Mouse (Mus musculus) Muller cell, postnatal 12 days (primary cell): Measurements from ENCODE around the gene R3hcc1l.

ENCODE experiments used
- DNase-seq: peaks from one replicate; pipeline ENCODE4 v3.0.0-alpha.2; 2015; ENCODE audit errors: inconsistent ontology term

R3hcc1l gene

GRCm38 (mm10) chr19:42518620-42519310, at the start of gene R3hcc1l:
R3hcc1l (plus strand) TSS chr19:42518759.
- DNase-seq: peak; percentile 97

GRCm38 (mm10) chr19:42471571-42471970, 47.0 kb upstream of the R3hcc1l start:
- no peak for DNase-seq

GRCm38 (mm10) chr19:42472831-42473230, 45.7 kb upstream of the R3hcc1l start:
- peak; percentile 15 for DNase-seq

- peak; percentile 12 for DNase-seq
Observed at GRCm38 (mm10) chr19:42477769-42478168, 40.8 kb upstream of the R3hcc1l start.

- no peak for DNase-seq
Observed at GRCm38 (mm10) chr19:42478303-42478702, 40.3 kb upstream of the R3hcc1l start.

- DNase-seq: peak; percentile 2
Observed at GRCm38 (mm10) chr19:42485443-42485842, 33.1 kb upstream of the R3hcc1l start.

GRCm38 (mm10) chr19:42487261-42487660, 31.3 kb upstream of the R3hcc1l start:
- no peak for DNase-seq

GRCm38 (mm10) chr19:42493257-42493917, 25.2 kb upstream of the R3hcc1l start:
- DNase-seq: no peak

GRCm38 (mm10) chr19:42504156-42504555, 14.4 kb upstream of the R3hcc1l start:
- no peak for DNase-seq

- no peak for DNase-seq
Observed at GRCm38 (mm10) chr19:42509625-42510024, 8.9 kb upstream of the R3hcc1l start.

GRCm38 (mm10) chr19:42510276-42511171, 8.0 kb upstream of the R3hcc1l start:
- no peak for DNase-seq

GRCm38 (mm10) chr19:42515656-42516055, 2.9 kb upstream of the R3hcc1l start:
- DNase-seq: no peak

- no peak for DNase-seq
Observed at GRCm38 (mm10) chr19:42516121-42516520, 2.4 kb upstream of the R3hcc1l start.

- DNase-seq: no peak
Observed at GRCm38 (mm10) chr19:42517957-42518619, 471 bp upstream of the R3hcc1l start.

GRCm38 (mm10) chr19:42519760-42520159, 1.2 kb downstream of the R3hcc1l start:
- peak; percentile 32 for DNase-seq

GRCm38 (mm10) chr19:42524703-42525102, 6.1 kb downstream of the R3hcc1l start:
- no peak for DNase-seq

GRCm38 (mm10) chr19:42529992-42530437, 11.5 kb downstream of the R3hcc1l start:
- no peak for DNase-seq

GRCm38 (mm10) chr19:42534427-42534826, 15.9 kb downstream of the R3hcc1l start:
- no peak for DNase-seq

- DNase-seq: no peak
Observed at GRCm38 (mm10) chr19:42537600-42537999, 19.0 kb downstream of the R3hcc1l start.

- peak; percentile 74 for DNase-seq
Observed at GRCm38 (mm10) chr19:42538911-42539310, 20.4 kb downstream of the R3hcc1l start.

GRCm38 (mm10) chr19:42539414-42540189, 21.0 kb downstream of the R3hcc1l start:
- DNase-seq: peak; percentile 78
